Mouse (Mus musculus) kidney, adult 18-20 months (tissue): ENCODE data around the gene Cox8a.

ENCODE experiments used
- DNase-seq: peaks from one replicate; pipeline ENCODE4 v3.0.0; 2021

Cox8a gene

GRCm38 (mm10) chr19:7217162-7217925 lies at the start of gene Cox8a:
Gene Cox8a (minus strand): TSS chr19:7217616.
- peak; percentile 96 for DNase-seq

DNA sequence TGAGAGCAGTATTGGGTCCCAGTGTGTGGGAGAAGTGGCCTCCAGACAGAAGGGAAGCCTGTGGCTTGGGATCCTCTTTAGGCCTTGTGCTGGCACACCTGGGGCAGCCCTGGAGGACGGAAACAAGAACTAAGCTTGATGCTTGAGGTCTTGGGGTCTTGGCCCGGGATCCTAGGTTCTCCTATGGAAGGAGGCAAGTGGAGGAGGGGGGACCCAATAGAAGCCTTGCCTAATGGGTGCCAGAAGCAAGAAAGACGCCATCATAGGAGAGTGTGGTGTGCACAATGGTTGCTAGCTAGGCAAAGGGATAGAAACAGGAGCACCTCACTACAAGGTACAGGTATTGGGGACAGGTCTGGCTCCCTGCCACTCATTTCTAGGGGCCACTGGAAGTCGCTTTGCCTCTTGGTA lies 49.0 kb upstream of the Cox8a start:
- no peak for DNase-seq

- DNase-seq = no peak
These were observed 48.2 kb upstream of the Cox8a start for GRCm38 (mm10) chr19:7265478-7266191.

DNA sequence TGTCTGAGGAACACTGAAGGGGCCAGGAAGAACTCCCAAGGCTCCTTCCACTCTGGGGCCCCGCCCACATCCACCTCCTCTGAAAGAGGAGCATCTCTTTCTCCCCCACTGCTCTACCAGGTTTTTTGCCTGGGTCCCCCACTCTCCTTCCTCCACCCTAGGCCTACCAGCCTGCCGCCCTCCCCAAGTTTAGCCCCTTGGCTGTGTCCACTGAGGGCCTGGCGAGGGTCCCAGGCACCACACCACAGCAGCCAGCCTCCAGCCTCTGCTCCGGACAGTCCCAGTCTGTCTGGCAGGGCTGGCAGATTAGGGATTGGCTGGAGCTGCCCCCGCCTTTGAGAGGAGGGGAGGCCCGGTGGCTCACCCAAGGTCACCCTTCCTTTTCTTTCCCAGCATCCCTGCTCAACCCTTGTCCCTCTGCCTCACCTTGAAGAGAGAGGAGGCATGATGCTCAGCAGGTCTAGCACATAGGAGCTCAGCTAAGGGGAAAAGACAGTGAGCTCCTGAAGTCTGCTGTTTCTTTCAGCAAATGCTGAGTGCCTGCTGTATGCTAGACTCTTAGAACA lies 47.4 kb upstream of the Cox8a start:
- DNase-seq = peak; percentile 46

DNA sequence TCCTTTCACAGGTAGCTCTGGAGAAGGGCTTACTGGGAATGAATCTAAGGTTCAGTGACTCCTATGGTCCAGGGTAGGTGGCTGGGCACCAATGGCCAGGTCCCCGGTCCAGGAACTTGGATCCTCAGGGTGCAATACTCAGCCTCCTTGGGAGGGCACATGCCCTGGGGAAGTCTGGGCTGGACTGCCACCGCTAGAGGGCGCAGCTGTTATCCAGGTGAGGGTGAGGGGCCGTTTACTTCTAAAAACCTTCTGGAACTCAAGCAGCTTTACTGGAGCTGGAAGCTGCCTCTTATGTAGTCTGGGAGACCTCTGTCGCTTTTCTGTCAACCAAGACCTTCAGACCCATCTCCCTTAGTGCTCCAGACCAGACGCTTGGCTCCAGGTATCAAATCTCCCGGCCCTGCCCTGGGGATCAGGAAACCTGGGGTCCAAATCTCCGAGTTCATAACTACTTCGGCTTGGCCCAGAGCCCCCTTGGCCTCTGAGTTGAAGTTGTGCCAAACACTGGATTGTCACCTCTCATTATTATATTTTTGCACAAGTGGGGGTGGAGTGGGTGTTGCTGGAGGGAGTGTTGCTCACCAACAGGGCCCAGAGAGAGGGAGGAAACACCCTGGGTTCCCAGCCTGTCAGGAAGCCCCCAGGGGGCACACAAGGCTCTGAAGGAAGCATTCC lies 46.8 kb upstream of the Cox8a start:
- peak; percentile 85 for DNase-seq

GRCm38 (mm10) chr19:7262592-7262991 lies 45.2 kb upstream of the Cox8a start:
- DNase-seq = no peak

DNA sequence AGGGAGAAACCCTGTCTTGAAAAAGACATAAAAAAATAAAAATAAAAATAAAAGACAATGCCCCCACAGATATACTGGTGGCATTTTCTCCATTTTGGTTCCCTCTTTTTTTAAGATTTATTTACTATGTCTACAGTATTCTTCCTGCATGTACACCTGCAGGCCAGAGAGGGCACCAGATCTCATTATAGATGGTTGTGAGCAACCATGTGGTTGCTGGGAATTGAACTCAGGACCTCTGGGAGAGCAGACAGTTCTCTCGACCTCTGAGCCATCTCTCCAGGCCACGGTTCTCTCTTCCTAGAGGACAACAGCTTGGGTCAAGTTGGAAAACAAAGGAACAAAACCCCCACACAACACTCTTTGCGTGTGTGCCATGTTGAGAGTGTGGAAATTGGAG lies 44.5 kb upstream of the Cox8a start:
- DNase-seq = no peak

- DNase-seq = no peak
These were observed 44.1 kb upstream of the Cox8a start for GRCm38 (mm10) chr19:7261476-7261875.

DNA sequence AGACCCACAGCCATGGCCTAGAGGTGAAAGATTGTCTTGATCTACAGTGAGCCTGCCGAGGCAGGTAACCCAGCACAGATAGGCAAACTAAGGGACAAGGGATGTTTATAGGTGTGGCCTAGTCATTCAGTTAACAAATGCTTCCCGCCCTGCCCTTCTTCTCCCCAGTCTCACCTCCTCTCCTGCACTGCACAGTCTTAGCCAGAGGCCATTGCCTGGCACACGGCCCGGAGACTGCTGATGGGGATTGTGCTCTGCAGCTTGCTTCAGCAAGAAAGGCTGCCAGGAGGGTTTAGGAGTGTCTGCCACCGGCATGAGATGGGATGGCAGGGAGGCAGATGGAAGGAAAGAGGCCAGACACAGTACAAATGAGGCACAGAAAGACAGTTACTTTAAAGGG lies 40.5 kb upstream of the Cox8a start:
- DNase-seq = no peak

- no peak for DNase-seq
These were observed 28.6 kb upstream of the Cox8a start for GRCm38 (mm10) chr19:7246021-7246420.

DNA sequence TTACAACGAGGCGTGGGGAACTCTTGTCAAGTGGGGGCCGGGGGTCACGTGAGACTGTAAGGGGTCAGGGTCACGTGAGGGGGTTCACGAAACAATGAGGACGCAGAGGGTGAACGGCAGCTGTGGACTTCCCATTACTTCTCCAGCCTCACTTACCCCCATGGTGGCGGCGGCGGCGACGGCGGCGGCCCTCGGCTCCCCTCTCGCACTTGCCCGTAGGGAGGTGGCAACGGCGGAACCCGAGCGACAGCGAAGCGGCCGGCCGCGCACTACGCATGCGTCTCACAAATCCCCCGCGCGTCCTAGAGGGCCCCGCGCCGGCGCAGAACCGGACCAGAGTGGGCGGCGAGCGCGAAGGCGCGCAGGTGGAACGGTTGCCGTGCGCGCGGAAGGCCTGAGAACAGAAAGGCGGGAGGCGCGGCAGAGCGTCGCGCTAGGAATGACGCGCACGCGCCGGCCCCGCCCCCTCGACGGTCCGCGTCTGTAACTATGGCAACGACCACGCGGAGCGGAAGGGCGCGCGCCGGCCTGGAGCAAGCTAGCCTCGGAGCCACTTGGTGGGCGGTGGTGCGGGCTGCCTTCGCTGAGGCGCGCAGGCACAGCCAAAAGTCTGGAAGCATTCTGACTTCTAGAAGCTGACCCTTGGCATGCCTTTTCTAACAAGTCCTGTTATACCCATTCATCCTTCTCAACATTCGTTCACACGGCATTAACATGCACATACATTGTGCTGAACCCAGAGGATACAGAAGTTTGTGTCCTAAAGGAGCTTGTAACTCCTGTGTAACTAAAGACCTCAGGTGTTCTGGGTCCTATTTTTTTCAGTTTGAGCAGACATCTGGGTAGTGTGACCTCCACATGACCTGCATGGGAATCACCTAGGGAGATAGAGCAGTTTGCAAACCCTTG lies 23.6 kb upstream of the Cox8a start, which contains the start of gene Naa40:
Gene Naa40, minus strand, starts transcription at position 402 of the 909 bp plus-strand sequence.
- peak; percentile 94 for DNase-seq

DNA sequence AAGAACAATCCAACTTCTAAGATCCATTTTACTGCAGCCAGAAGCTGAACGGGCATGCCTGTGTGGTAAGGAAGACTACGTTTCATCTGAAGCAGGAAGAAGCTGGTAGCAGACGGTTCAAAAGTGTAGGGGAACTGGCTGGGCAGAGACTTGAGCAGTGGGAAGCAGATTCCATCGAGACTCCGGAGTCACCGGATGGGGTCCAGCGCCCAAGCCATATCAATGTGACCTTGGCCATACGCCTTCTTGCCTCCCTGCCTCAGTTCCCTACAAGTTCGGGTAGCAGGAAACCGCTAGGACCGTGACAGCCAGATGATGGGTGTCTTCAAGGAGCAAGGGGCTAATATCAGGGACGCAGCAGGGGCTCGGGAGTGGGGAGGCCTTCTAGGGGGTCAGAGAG lies 22.9 kb upstream of the Cox8a start:
- no peak for DNase-seq

DNA sequence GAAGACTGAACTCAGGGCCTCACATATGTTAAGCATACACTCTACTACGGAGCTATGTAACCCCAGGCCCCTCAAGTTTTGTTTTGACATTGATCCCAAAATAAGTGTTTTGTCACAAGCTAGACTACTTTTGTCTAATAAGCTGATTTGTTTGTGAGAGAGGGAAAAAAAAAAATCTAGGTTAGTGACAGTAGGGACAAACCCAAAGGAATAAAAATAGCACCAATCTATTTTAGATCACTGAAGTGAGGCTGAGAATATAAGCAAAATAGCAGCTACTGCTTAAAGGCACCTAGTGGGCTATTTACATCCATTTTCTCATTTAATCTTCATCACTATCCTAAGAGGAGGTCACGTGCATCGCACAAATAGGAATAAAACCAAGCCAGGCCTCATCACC lies 22.2 kb upstream of the Cox8a start:
- no peak for DNase-seq

DNA sequence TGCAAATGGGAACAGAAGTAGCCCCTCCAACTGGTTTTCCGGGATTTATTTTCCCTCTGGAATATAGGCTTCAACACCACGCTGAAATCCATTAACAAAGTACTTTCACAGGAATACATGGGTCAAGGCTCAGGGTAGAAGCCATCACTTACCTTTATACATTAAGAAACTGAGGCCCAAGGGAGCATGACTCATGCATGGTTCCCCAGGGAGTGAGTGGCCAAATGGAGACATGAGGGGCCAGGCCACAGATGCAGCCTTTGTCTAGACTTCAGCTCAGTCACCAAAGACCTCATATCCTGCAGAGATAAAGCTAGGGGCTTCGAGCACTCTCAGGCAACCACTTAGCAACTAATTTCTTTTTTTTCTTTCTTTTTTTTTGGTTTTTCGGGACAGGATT lies 19.3 kb upstream of the Cox8a start:
- no peak for DNase-seq

DNA sequence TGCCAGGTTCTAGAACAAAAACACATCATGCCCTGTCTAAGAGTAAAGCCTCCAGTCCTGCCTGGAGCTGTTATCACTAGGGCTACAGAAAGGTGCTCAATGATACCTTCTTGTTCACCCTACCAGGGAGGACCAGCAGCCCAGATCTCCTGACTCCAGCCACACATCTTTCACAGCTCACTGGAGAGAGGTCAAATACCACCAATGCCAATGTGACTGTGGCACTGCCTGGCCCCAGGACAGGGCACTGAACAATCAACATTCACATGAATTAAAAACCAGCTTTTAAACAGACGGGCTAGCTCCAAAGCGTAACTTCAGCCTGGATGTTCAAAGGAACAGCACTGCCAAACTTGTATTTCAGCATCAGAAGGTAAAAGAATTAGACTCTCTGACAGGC lies 18.6 kb upstream of the Cox8a start:
- DNase-seq = no peak

GRCm38 (mm10) chr19:7235461-7235860 lies 18.0 kb upstream of the Cox8a start:
- DNase-seq = no peak

GRCm38 (mm10) chr19:7234537-7235221 lies 17.3 kb upstream of the Cox8a start:
- peak; percentile 76 for DNase-seq

GRCm38 (mm10) chr19:7226511-7226914 lies 9.1 kb upstream of the Cox8a start:
- DNase-seq = peak; percentile 52

- DNase-seq = peak; percentile 42
These were observed 7.8 kb upstream of the Cox8a start for GRCm38 (mm10) chr19:7225096-7225690.

DNA sequence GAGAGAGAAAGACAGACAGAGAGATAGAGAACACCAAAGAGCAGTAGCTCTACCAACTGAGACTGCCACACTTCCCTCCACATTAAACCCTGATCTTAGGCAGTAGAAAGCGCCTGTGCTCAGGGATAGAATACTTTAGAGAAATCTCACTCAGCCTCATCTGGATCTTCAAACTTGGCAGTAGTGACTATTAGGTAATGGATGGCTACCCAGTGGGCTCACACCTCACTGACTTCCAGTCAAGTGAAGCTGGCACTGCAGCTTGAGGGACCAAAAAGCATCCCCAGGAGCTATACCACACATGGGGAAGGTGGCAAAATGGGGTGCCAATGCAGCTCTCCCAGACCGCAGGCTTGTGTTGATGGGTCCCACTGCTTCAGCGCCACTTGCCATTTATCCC lies 6.8 kb upstream of the Cox8a start:
- DNase-seq = no peak

DNA sequence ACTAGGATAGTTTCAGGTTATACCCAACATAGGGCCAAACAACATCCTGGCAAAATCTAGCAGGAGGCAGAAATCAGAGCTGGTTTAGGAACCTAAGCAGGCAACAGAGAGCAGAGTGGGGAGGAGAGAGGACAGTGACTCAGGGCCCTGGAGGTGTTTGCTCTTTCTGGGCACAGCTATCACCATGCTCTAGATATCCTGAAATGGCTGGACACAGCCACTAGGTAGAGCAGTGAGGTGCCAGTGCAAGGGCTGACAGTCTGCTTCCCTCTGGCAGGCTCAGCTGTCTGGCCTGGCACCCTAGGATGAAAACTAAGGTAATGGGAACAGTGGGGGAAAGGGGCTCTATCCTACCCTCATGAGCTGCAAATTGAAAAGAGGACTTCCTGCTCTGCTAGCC lies 6.1 kb upstream of the Cox8a start:
- DNase-seq = no peak
